Mouse (Mus musculus) ES-CJ7 (cell line): ENCODE measurements around the gene Pex10.

Source experiments
- DNase-seq: peaks from one replicate; pipeline ENCODE4 v3.0.0; 2011; ENCODE audit warnings: low read depth, low spot score

Pex10 gene

DNA sequence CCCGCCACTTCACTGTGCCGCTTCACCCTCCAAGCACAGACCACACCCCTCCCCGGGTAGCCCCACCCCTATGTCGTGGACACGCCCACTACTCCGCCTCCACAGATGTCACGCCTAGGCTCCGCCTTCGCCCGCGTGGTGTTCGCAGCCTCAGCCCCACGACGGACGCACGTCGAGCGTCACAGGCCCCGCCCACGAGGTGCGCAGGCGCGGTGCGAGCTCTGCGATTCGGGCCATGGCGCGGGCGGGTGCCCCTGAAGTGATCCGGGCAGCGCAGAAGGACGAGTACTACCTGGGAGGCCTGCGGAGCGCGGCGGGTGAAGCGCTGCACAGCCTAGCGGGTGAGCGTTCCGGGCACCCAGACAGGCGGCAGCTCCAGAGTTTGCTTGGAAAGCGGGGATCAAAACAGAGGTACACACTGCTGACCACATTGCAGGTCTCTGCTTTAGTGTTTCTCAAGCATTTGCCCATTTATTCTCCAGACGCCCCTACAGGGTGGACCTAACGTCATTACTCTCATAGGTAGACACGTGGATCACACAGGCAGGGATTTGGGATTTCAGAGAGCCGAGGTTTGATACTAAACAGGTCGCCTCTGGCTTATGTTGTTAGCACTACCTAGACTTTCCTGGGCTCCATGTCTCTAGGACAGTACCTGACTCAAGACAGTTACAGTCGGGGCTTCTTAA is at the start of gene Pex10:
Gene Pex10 (plus strand): TSS at position 183 of the 689 bp plus-strand sequence.
- DNase-seq = peak; percentile 97

DNA sequence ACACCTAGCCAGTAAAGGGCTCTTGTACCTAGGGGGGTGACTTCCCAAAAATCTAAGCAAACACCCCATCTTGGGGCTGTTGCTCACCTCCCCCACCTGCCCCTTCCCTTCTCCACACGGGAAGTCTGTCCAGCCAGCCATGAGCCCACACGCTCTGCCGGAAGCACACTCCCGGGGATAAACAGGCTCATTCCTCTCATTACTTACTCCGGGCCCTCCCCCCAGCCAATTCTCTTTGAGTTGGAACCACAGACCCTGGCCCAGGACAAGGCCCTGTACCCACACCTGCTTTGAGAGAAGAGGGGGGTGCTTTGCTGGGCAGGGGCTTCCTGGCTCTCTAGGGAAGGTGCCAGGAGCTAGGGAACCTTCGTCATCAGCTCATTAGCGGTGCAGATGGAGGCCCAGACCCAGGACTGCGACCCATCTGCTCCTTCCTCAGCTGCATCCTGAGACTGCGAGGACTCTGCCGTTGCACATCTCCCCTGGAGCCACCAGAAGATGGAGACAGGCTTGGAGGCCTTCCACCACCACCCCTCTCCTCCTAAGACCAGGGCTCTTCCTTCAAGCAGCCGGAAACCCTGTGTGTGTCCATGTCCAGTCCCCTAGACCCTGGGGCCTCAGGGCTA is 49.5 kb upstream of the Pex10 start:
- DNase-seq = no peak

DNA sequence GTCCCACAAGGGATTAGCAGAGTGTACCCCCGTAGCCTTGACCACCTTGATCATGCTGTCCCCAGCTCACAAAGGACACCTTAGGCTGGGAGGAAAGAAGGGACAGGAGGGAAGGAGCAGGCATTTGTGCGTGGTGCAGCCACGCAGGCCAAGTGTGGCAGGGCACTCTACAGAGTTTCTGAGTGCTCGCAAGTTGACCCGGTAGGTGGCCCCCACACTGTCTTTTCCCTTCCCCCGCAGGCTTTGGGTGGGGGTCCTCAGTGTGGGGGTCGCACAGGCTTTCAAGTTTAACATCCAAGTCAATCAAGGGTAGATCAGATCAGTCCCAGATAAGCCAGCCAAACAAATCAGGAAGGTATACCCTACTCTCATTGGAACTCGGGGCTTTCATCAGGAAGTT is 48.8 kb upstream of the Pex10 start:
- DNase-seq = no peak

DNA sequence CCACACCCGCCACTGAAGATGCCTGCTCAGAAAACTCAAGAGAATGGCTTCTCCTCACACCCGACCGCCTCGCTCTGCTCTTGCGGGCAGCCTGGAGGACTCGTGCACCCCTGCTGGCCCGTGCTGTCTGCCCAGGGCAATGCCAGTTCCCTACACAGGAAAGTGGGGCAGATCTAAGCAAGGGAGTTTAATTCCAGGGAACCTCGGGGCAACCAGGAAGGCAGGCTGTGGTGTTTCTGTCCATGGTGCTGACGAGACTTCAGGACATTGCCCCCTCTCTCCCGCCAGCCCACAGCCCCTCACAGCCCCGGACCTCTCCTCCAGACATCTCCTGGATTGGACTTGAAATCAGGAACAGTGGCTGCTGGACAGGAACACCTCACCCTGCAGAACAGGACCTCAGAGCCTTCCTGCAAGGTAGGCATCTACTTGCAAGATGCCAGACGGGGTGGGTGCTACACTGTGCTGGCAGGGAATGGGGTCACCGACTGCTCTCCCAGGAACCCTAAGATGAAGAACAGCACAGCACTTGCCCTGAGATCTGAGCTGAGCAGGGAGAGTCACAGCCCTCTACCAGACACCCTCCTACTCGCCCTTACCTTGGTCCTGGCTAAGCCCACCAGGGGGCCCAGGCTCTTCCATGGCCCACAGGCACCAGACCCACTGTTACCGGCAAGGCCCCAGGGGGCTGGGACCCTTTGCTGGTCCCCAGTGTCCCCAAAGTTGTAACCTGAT is 48.0 kb upstream of the Pex10 start:
- peak; percentile 52 for DNase-seq

DNA sequence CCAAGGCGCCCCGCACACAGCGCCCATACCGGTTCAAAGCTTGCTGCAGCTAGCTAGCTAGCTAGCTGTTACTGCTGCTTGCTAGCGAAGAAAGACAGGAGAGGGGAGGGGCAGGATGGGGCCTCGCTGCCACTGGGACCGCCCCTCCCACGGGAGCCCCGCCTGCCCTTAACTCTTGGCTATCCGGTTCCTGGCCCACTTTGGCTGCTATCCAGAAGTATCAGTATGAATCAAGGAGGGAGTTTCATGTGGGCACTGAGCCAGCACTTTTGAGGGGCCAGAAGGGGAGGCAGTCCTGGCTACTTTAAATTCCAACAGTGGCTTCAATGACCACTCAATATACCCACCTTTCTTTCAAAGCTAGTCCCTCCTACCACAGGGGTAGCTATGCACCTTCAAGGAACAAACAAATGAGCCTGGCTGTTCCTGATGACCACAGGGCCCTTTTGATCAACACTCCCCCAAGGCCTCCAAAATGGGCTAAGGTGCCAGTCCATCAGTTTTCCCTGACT is 47.4 kb upstream of the Pex10 start:
- DNase-seq = peak; percentile 21

DNA sequence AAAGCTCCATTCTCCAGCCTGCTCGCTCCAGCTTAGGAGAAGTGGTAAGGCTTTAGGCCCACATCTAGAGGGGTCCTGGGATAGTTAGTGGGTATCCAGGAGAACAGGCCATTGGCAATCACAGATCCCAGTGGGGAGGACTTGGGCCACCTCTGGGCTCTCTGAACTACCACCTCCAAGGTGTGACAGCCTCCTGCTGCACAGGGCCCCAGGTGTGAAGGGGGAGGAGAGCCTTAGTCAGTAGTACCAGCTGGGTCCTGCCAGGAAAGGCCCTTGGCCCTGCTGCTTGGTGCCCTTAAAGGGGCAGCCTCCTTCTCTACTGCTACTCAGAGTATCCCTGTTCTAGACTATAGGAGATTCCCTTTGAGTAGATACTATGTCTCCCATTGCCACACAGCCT is 46.7 kb upstream of the Pex10 start:
- DNase-seq = no peak

DNA sequence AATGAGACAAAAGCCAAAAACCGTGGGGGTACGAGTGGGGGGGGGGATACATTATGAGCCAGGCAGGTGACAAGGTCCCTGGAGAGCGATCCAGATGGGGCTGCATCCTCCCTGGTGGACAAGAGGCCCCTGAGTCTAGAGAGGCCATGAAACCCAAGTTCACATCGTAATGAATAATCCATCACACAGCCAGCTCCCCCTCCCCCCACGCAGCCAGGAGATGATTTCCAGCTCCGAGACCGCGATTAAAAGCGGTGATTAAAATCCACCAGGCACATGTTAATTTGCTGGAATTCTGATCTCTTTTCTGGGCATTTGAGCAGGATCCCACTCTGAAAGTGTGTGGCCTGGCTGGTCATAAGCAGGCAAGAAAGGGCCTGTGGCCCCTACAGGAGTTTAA is 46.0 kb upstream of the Pex10 start:
- no peak for DNase-seq

DNA sequence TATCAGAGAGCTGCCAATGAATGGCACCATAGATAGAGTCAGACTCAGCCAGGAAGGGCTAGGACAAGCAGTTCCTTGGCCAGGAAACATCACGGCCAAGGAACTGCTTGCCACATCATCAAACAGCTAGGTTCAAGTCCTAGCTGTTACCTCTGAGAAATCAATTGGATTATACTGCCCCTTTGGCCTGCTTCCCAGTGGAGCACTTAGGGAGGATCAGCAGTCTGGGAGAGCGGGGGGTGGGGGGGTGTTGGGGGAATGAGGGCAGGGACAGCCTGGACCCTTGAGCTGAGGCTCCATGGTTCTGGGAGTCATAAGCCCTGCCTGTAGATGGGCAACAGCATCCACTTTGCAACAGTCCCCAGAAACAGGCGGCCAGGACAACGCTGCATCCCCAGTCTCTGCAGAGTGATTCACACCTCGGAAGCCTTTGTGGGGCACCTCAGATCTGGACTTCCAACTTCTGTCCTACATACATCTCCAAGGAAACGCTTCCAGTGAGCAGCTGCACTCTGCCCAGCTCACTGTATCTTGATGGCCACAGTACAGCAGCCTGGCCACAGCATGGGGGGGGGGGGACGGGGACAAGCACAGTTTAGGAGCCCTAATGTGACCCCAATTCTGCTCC is 44.5 kb upstream of the Pex10 start:
- no peak for DNase-seq

DNA sequence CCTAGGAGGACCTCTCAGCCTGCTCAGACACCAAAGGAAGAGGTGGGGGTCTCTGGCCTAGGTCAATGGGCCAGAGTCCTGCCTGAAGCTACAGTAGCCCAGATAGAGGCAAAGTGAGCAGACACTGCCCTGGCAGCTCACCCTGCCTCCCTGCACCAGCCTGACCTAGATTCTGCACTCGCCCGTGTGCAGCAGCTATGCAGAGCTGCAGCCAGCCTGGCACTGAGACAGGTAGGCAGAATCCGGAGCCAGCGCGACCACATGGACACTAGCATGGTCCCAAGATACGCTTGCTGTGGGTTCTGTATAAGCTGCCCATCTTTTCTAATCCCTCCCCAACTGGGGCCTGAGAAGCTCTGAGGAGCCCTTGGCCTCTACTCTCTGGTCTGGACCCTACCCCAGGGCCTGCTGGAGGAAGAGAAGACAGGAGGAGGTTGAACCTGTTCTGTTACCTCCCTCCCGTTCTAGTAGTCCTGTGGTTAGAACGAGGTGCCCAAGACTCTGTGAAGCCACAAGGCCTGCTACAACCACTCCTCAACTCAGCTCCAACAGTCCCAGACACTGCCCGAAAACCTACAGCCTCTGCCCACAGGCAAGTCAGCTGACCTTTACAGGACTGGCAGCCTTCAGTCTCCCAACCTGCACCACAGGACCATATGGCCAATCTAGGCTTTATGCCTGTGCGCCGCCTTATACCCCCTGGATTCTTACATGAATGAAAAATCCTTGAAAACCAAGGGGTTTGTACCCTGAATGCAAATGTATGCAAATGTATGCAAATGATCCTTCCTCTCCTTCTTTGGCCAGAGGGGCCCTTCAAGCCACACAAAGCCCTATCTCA is 42.4 kb upstream of the Pex10 start:
- no peak for DNase-seq

DNA sequence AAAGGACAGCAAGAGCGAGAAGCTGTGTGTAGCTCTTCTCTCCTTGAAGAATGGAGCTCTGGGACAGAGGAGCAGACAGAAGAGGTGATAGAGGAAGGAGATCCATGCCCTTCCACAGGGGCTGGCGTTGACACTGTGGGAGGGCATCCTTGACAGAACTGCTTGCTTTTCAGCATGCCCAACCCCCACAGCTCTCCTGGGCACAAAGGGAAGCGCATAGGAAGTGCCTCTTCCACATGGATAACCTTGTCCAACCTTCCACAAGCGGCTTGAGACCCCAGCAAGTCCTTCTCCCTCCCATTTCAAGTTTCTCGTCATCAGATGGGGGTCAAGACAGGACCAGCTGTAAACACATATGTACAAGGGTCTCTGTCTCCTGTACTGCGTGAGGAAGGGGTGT is 33.7 kb upstream of the Pex10 start:
- no peak for DNase-seq

DNA sequence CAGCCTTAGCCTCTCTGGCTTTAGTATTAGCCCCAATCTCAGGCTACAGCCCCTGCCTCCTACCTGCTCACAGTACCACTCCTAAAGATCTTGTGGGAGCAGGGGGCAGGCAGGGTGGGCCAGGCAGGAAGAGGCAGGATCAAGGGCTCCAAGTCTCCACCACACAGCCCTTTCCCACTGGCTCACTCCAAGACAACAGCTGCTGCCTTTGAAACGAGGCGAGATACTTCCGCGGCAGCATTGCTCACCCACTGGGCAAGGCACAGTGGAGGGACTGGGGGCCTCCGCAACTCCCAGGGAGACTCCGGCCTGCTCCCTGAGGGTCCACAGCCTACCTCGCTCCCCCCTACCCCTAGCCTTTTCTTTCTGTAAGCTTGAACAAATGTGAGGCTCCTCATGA is 32.6 kb upstream of the Pex10 start:
- no peak for DNase-seq

DNA sequence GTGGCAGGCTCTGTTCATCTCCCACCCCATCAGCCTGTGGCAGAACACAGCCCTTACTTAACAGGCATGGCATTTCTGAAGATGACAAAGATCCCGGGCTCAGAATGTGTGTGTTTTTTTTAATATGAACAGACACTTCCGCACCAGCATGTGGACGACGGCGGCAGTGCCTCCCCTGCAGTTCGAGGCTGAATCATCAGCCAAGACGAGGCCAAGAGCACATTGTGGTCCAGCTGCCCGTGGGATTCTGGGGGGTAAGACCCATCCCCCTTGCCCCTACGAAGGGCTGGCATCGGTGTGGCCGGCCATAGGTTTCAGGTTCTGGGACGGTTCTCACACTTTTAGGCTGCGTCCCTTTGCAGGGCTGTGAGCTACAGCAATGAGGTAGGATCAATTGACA is 32.0 kb upstream of the Pex10 start:
- no peak for DNase-seq

DNA sequence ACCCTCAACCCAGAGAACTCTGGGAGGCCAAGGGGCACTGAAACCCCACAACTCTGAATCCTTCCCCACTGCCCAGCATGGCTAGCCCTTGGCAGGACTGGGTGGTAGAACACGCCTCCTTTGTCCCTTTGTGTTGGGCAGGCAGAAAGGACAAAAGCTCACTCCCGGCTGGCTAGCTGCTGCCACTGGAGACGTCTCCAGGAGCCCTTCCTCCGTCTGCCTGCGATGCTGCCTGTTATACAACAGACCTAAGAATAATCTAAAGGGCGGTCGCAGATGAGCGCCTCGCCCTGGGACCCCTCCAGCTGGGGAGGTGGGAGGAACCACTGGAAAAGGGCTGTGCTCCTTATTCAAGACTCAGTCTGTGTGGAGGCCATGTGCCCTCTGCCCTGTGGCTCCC is 26.6 kb upstream of the Pex10 start:
- no peak for DNase-seq

DNA sequence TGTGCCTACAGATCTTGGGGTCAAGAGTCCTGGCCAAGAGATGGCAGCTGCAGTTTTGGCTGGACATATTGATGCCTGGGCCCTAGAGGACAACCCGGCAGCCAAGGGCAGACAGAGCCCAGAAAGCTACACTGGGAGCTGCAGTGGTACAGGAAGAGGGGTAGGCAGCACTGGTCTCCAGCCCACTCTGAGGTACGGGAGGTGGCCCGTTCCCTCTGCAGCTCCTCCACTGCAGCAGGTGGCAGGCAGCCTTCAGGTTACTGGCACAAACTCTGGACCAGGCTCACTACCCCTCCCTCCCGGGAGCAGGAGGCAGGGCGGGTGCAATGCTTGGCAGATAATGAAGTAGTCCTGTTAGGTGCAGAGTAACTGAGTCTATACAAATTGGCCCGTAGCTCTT is 26.1 kb upstream of the Pex10 start:
- no peak for DNase-seq

DNA sequence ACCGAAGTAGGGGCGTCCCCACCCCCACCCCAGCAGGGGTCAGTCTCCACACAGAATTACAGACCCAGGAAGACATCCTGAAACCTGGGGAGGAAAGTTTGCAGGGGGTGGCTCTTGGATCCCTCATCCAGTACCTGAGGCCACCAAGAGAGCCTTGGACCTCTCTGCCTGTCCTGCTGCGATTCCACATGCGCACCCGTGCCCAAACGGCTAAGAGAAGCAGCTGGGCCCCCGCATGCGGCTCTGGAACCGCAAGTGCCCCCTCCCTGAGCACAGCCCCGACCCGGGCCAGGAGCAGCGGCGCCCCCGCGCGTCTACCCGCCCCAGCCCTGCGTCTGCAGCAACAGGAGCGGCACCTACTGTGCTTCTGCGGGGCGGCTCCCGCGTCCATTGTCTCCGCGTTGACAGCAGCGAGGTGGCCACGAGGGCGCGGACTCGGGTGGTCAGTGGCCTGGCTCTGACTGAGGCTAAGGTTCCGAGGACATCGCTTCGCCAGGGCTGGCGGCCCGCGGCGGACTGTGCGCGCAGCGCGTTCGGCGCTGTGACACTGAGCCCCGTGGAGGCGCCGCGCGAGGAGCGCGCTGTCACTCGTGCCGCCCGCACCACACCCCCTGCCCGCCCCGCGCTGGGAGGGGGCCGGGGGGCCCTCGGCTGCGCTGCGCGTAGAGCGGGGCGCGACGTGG is 24.1 kb upstream of the Pex10 start:
- DNase-seq = no peak

DNA sequence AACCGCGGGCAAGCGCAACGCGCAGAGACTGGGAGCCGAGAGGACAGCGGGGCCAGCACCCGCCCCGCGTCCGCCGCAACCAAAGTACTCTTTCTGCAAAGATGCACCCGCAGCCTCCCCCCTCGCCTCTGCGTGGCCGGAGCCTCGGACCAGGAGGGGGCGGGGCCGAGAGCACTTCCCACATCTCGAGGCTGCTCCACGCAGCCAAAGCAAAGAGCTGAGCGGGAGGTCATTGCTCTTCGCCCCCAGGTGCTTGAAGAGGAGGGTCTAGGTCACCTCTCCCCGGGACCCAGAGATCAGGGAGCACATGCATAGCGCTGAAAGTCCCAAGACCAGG is 23.6 kb upstream of the Pex10 start:
- no peak for DNase-seq

DNA sequence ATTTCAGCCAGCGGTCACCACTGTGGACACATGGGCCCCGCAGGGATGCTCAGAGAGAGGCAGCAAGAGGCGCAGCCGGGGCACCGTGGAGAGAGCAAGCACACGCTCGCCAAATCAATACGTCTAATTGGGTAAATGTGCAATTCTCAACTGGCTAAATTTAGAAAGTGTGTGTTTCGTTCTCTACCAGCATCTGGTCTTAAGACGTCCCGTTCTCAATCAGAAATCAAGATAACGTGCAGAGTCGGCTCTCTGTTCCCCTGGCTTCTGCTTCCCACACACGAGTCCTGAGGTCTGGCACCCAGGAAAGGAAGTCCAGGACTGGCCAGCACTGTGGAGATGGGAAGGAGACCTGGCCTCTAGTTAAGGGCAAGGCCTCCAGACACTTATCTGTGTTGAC is 20.2 kb upstream of the Pex10 start:
- DNase-seq = no peak

DNA sequence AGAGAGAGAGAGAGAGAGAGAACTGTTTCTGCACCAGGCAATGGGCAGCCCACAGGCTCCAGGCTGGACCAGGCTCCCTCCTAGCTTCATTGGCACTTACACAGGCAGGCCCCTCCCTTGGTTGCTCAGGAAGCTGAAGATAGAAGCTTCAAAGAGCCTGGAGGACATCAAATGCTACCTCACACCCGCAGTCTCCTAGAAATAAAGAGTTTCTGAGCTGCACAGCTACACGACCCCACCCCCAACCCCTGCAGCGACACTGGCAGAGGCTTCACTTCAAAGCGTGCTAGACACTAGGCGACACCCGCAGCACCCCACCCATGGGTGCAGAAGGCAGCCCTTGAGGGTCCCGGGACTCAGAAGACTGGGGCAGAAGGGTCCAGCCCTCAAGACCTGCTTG is 16.7 kb upstream of the Pex10 start:
- DNase-seq = no peak

DNA sequence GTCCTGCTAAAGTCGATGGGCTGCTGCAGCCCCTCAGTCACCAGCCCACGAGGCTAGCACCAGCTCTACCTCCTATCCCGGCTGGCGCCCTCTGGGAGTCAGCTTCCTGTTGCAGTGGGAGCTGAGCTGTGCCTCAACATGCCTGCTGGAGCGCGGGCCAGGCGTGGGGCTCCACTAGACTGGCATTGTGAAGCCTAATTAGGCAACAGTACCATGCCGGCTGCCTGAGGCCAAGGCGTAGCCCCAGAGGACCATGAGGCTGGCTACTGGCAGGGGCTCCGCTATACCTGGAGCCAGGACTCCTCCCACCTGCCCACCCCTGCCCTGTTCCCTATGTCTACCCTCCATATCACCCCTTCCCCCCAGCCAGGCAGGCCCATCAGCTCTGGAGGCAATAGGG is 10.1 kb upstream of the Pex10 start, which contains the start of gene Plch2:
Gene Plch2 (minus strand): TSS at position 61 of the 400 bp plus-strand sequence.
- no peak for DNase-seq

DNA sequence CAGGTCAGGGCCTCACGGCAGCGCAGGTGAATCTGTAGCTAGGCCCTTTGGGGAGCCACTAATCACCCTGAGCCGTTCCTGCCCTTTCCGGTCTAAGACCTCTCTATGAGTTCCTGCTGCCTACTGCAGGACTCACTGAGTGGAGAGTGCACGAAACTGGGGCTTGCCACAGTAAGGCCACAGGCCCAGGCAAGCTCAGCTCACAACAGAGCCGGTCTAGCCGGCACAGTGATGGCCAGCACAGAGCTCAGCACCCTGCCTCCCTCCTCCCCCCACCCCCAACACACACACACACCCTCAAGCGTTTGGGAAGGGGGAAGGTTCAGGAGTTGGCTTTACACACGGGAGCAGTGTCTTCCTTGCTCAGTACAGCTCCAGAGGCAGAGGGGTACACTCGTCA is 8.5 kb upstream of the Pex10 start:
- no peak for DNase-seq

DNA sequence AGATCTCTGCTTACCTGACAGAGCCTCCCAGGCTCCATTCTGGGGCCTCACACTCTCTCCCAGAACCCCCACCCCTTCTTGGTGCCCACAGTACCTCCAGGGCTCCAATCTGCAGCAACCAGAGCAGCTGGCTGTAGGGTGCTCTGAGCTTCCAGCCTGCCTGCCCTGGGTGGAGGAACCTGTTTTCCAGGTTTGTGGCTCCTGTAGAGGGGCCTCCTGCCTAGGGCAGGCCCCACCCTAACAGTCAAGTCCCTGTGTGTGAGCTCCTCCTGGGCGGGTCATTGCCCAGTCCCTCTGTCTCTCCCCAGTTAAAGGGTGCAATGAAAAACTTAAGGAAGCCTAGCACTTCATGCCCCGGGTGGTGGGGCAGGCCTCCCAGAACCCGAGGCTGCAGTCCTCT is 2.9 kb upstream of the Pex10 start:
- DNase-seq = no peak
